ENCODE assay signal across 8 mouse cellular contexts in genomic region chr9:117903025-117903424, GRCm38 (mm10).
A peak's percentile ranks its signal among the peaks of the same experiment; 100 is the strongest.
DNase-seq lines count a peak whose midpoint lies in the region; ATAC-seq and TF ChIP-seq lines count a peak whose summit lies in the region.
"Had no signal": no experiment of that assay in that cellular context is flagged by ENCODE, and none has a peak within 500 bp of the region (broad histone marks: within the 10 kb centered on the region; RNA-seq: fewer than 3 reads in every experiment).

No protein-coding gene starts in this region.

- ATAC-seq in heart, postnatal 0 days (ENCODE audit: insufficient read depth, low read depth): peak; percentile 37; the same call in 1 of the 2 replicates

- peak; percentile 29 for DNase-seq in 3134 (ENCODE audit: extremely low read depth, insufficient read length, low spot score)
- DNase-seq in 416B (ENCODE audit: low read depth): peak; percentile 67
- DNase-seq in cerebellum, adult 18-20 months: peak; percentile 62 to 76
- peak; percentile 43 for DNase-seq in heart, postnatal 0 days (ENCODE audit: low spot score)
- peak in 1 of 2 experiments; percentile 10 for DNase-seq in layer of hippocampus, adult 2 months (ENCODE audit: low spot score in 2 of 2)
- DNase-seq in lung, postnatal 25 days (ENCODE audit: low spot score): peak; percentile 8

- 47% methylated on average over 4 of the region's 4 CpGs for WGBS in heart, postnatal 0 days
- WGBS in small intestine, adult 2 months: 63% methylated on average over 4 of the region's 4 CpGs

- no peak overlapping the region for H3K4me2 ChIP-seq in heart, postnatal 0 days (ENCODE audit: low read depth, low read length)

- no peaks in the 10 kb centered on the region for H3K36me3 ChIP-seq in heart, postnatal 0 days (replicated peaks; ENCODE audit: control insufficient read depth, insufficient read depth, low read length)
- no peaks in the 10 kb centered on the region for H3K36me3 ChIP-seq in small intestine, adult 2 months (ENCODE audit: control insufficient read depth, insufficient read depth, low read length)

- no peak overlapping the region for H3K4me3 ChIP-seq in heart, postnatal 0 days (ENCODE audit: low read depth, low read length)
- no peak overlapping the region for H3K4me3 ChIP-seq in layer of hippocampus, adult 2 months
- H3K4me3 ChIP-seq in small intestine, adult 2 months (ENCODE audit: low read depth, low read length): no peak overlapping the region
- H3K4me3 ChIP-seq: erythroblast, embryonic 14.5 days had no signal

- no peak for TF ChIP-seq EP300 in heart, postnatal 0 days (IDR thresholded peaks at IDR 0.05; ENCODE audit: low read depth)

- no peak for TF ChIP-seq POLR2A in small intestine, adult 2 months (IDR thresholded peaks at IDR 0.05; ENCODE audit: low read depth, low read length)

- no peak overlapping the region for H3K27ac ChIP-seq in heart, postnatal 0 days (ENCODE audit: low read depth)
- no peak overlapping the region for H3K27ac ChIP-seq in layer of hippocampus, adult 2 months
- peak overlapping the region; percentile 7; the same call in 1 of the 2 replicates for H3K27ac ChIP-seq in small intestine, adult 2 months (ENCODE audit: insufficient read depth, low read depth, low read length)

- peak; percentile 63 for TF ChIP-seq CTCF in heart, postnatal 0 days (IDR thresholded peaks at IDR 0.05; ENCODE audit: low read depth)
- peak; percentile 74 for TF ChIP-seq CTCF in layer of hippocampus, adult 2 months (conservative IDR thresholded peaks at IDR 0.05)
- TF ChIP-seq CTCF in small intestine, adult 2 months (IDR thresholded peaks at IDR 0.05; ENCODE audit: extremely low read depth, insufficient read length, insufficient replicate concordance, low read depth, low read length): peak; percentile 27; the same call in 1 of the 2 replicates

- no peaks in the 10 kb centered on the region for H3K9me3 ChIP-seq in heart, postnatal 0 days (replicated peaks; ENCODE audit: control insufficient read depth, low read length)

- no peak overlapping the region for H3K9ac ChIP-seq in heart, postnatal 0 days (replicated peaks; ENCODE audit: low read depth, low read length)

- no peaks in the 10 kb centered on the region for H3K27me3 ChIP-seq in heart, postnatal 0 days (ENCODE audit: control insufficient read depth, insufficient read depth, low read length)
- no peaks in the 10 kb centered on the region for H3K27me3 ChIP-seq in small intestine, adult 2 months (ENCODE audit: control insufficient read depth, insufficient read depth, low read length)

- H3K4me1 ChIP-seq in heart, postnatal 0 days (ENCODE audit: control insufficient read depth, insufficient read depth): no peaks in the 10 kb centered on the region
- no peaks in the 10 kb centered on the region for H3K4me1 ChIP-seq in small intestine, adult 2 months (ENCODE audit: control insufficient read depth, insufficient read depth, insufficient read length, low read length)
